9 mouse cellular contexts compared by ENCODE assay signal in the genomic region with DNA sequence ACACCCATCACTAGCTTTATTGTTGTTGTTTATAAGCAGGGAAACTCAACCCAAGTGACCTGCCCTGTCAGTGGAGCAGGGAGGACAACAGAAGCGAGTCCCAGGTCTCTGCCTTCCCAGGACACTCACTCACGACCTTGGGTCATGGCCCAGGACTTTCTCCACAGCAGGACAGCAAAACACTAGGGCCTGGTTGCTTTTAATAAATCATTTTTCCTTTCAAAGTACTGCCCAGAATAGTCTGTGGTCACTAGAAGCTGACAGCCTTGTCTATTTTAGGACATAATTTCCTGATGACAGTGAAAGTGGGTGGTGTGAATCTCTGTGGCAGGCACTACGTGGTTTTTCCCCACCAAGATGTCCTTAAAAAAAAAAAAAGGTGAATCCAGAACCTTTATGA. TPM values are rescaled to one million over a fixed set of nuclear protein-coding genes. Genes with fewer than 3 reads are reported as not detected.
DNase-seq lines count a peak whose midpoint lies in the region; ATAC-seq lines count a peak whose summit lies in the region.
"Had no signal": no experiment of that assay in that cellular context is flagged by ENCODE, and none has a peak within 500 bp of the region (broad histone marks: within the 10 kb centered on the region; RNA-seq: fewer than 3 reads in every experiment).

No protein-coding gene starts in this region.

- no peak for DNase-seq in heart, postnatal 14 days
- DNase-seq in adrenal gland, postnatal 10 days: peak; percentile 39
- DNase-seq in midbrain, embryonic 11.5 days (ENCODE audit: low spot score, missing footprints): no peak
- DNase-seq in gastrocnemius, postnatal 4 days (ENCODE audit: low spot score in 2 of 2): no peak
- no peak for DNase-seq in ovary, postnatal 36 days (ENCODE audit: low spot score)
- no peak for DNase-seq in gastrocnemius, postnatal 25 days

- H3K27me3 ChIP-seq in heart, embryonic 12.5 days (replicated peaks): no peaks in the 10 kb centered on the region
- no peaks in the 10 kb centered on the region for H3K27me3 ChIP-seq in heart, embryonic 14.5 days (ENCODE audit: control insufficient read depth, insufficient read depth, low read length)
- no peaks in the 10 kb centered on the region for H3K27me3 ChIP-seq in midbrain, embryonic 11.5 days (ENCODE audit: control insufficient read depth, insufficient read depth, low read length)
- H3K27me3 ChIP-seq: Patski had no signal

- no peaks in the 10 kb centered on the region for H3K9me3 ChIP-seq in heart, embryonic 12.5 days (replicated peaks)
- no peaks in the 10 kb centered on the region for H3K9me3 ChIP-seq in heart, embryonic 14.5 days (ENCODE audit: control insufficient read depth, low read length)
- no peaks in the 10 kb centered on the region for H3K9me3 ChIP-seq in midbrain, embryonic 11.5 days (ENCODE audit: control insufficient read depth, low read length)

- no peaks in the 10 kb centered on the region for H3K36me3 ChIP-seq in heart, embryonic 12.5 days
- H3K36me3 ChIP-seq in heart, embryonic 14.5 days (ENCODE audit: control insufficient read depth, insufficient read depth, low read length): no peaks in the 10 kb centered on the region
- H3K36me3 ChIP-seq in midbrain, embryonic 11.5 days (ENCODE audit: control insufficient read depth, insufficient read depth, low read length): no peaks in the 10 kb centered on the region

- H3K9ac ChIP-seq in heart, embryonic 12.5 days: peak overlapping the region; percentile 31; the same call in 1 of the 2 replicates
- H3K9ac ChIP-seq in heart, embryonic 14.5 days (ENCODE audit: low read length): peak overlapping the region; percentile 55
- H3K9ac ChIP-seq in midbrain, embryonic 11.5 days (ENCODE audit: low read length): no peak overlapping the region

- H3K4me3 ChIP-seq in heart, embryonic 12.5 days: no peak overlapping the region
- no peak overlapping the region for H3K4me3 ChIP-seq in heart, embryonic 14.5 days (ENCODE audit: control insufficient read depth in 1 of 2, insufficient read depth in 1 of 2, low read depth in 1 of 2, low read length in 2 of 2)
- no peak overlapping the region for H3K4me3 ChIP-seq in midbrain, embryonic 11.5 days (ENCODE audit: low read depth, low read length)

- H3K4me1 ChIP-seq in heart, embryonic 12.5 days (replicated peaks): peaks cover 50% of the 10 kb centered on the region
- peaks cover 21 to 34% of the 10 kb centered on the region in 2 experiments for H3K4me1 ChIP-seq in heart, embryonic 14.5 days (ENCODE audit: control insufficient read depth in 2 of 2, insufficient read depth in 2 of 2, low read length in 2 of 2)
- H3K4me1 ChIP-seq in midbrain, embryonic 11.5 days (ENCODE audit: control insufficient read depth, insufficient read depth, low read length): peaks cover 12% of the 10 kb centered on the region

- peak overlapping the region; percentile 59; the same call in 1 of the 2 replicates for H3K4me2 ChIP-seq in heart, embryonic 12.5 days
- H3K4me2 ChIP-seq in heart, embryonic 14.5 days (ENCODE audit: low read length): peak overlapping the region; percentile 59; the same call in 1 of the 2 replicates
- peak overlapping the region; percentile 46; the same call in 1 of the 2 replicates for H3K4me2 ChIP-seq in midbrain, embryonic 11.5 days

- peak overlapping the region; percentile 79 for H3K27ac ChIP-seq in heart, embryonic 12.5 days (ENCODE audit: poor library complexity, severe bottlenecking)
- peak overlapping the region; percentile 58 to 79 for H3K27ac ChIP-seq in heart, embryonic 14.5 days (replicated peaks in 1 of 2; ENCODE audit: control insufficient read depth in 1 of 2, insufficient read depth in 1 of 2, low read depth in 2 of 2, low read length in 2 of 2)
- no peak overlapping the region for H3K27ac ChIP-seq in midbrain, embryonic 11.5 days (ENCODE audit: low read depth, low read length)

- no peak for ATAC-seq in heart, embryonic 12.5 days (ENCODE audit: insufficient number of reproducible peaks, low FRiP score)
- no peak for ATAC-seq in heart, embryonic 14.5 days (ENCODE audit: insufficient number of reproducible peaks, insufficient read depth, low FRiP score, low read depth)
- ATAC-seq in midbrain, embryonic 11.5 days (ENCODE audit: low FRiP score): peak; percentile 47; the same call in 1 of the 2 replicates

- intact Hi-C loops in heart, postnatal 14 days (cut with DNase I): no loop called here

- WGBS in heart, embryonic 12.5 days: 39% methylated on average over 3 of the region's 3 CpGs
- 40% methylated on average over 3 of the region's 3 CpGs for WGBS in heart, embryonic 14.5 days
- 63% methylated on average over 3 of the region's 3 CpGs for WGBS in midbrain, embryonic 11.5 days

RNA-seq across cellular contexts. Expression of a gene that starts 7.6 kb away (rescaled TPM):
- 6.9 and 7.6 TPM in 2 replicates for polyA plus RNA-seq in heart, embryonic 12.5 days (2016; fragmentation: Nextera tagmentation; extraction: Ambion mirVana)
- 10 to 100 TPM; 65.8 to 73.1 TPM for total RNA-seq in heart, postnatal 14 days (2021)
- 10 to 100 TPM; 63.4 to 85.3 TPM for total RNA-seq in adrenal gland, postnatal 10 days (2021)
- 16.5 and 18.8 TPM in 2 replicates for polyA plus RNA-seq in heart, embryonic 14.5 days (2014; fragmentation: Nextera tagmentation; extraction: Ambion mirVana)
- polyA plus RNA-seq in midbrain, embryonic 11.5 days (2014; fragmentation: Nextera tagmentation; extraction: Ambion mirVana): 7.3 and 9.2 TPM in 2 replicates
- 10 to 100 TPM; 56.6 to 59.0 TPM for total RNA-seq in gastrocnemius, postnatal 4 days (2021)
- total RNA-seq in gastrocnemius, postnatal 25 days (2021): 100 to 1,000 TPM in 1 of 2 experiments, 10 to 100 TPM in 1; 98.3 to 136 TPM
